Mouse (Mus musculus): Measurements from ENCODE around the gene Gm45140. TPM values are rescaled to one million over a fixed set of nuclear protein-coding genes. Genes with fewer than 3 reads are reported as not detected.
"Not testable (repeated sequence)": the region's sequence is repeated elsewhere in the genome, so short reads cannot be mapped to it uniquely, and the experiment has no call there.

Gm45140 gene
- total RNA-seq, 1 experiment: 2.6 TPM

DNA sequence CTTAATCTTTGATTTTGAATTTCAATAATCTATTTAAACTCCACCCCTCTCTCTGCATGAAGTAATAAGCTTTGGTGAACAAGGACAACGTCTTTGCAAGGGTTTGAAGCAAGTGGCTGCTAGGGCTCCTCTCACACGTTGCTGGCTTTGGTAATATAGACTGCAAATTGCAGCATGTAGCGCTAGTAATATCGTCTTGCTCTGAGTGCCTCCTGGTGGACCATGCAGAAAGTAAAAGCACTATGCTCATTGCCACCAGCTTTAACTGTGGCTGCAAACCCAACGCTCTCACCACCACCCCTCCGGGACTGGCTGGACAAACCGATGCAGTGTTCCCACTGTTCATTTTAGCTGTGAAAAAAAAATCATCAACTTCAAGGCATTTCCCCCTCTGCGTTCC is 65.0 kb downstream of the Gm45140 start:
- Histone ChIP-seq H3K9ac (ENCODE audit: insufficient read depth, low read depth, low read length, poor library complexity, severe bottlenecking) (no peak overlapping the region), H3K4me1 (ENCODE audit: control insufficient read depth in 2 of 2, insufficient read depth in 2 of 2, low read length in 2 of 2, poor library complexity in 1 of 2) (no peaks in the 10 kb centered on the region), H3K4me3 (ENCODE audit: insufficient read depth in 1 of 2, low read depth in 1 of 2, low read length in 2 of 2, poor library complexity in 1 of 2, severe bottlenecking in 1 of 2) (no peak overlapping the region), H3K36me3 (ENCODE audit: control insufficient read depth, insufficient read depth, low read length, poor library complexity, severe bottlenecking) (no peaks in the 10 kb centered on the region), H3K27ac (ENCODE audit: insufficient read depth, low read depth, low read length, poor library complexity, severe bottlenecking) (no peak overlapping the region), H3K9me3 (ENCODE audit: control insufficient read depth, insufficient read depth, low read depth, low read length) (no peaks in the 10 kb centered on the region)
- in situ Hi-C loops (cut with MboI; ENCODE audit: low sequenced_read_pairs in 2 of 2, unreplicated experiment in 2 of 2): no loop called here
- TF ChIP-seq MAFK (IDR thresholded peaks at IDR 0.05; ENCODE audit: insufficient read depth, low read depth, low read length) (no peak), ZNF384 (IDR thresholded peaks at IDR 0.05; ENCODE audit: low read depth, low read length) (no peak), CHD2 (IDR thresholded peaks at IDR 0.05; ENCODE audit: low read depth, low read length) (no peak), ZC3H11A (IDR thresholded peaks at IDR 0.05; ENCODE audit: borderline replicate concordance, low read depth, low read length) (no peak), HCFC1 (IDR thresholded peaks at IDR 0.05; ENCODE audit: borderline replicate concordance, insufficient read depth, low read length) (no peak)
- no peak for DNase-seq (ENCODE audit: low read depth, low spot score)

DNA sequence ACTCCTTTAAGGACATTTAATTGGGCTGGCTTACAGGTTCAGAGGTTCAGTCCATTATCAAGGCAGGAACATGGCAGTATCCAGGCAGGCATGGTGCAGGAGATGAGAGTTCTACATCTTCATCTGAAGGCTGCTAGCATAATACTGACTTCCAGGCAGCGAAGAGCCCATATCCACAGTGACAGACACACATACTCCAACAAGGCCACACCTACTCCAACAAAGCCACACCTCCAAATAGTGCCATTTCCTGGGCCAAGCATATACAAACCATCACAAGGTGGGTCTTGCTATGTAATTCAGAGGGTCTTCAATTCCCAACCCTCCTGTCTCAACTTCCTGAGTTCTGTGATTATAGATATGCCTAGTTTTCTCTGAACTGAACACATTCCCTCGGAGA is 71.3 kb downstream of the Gm45140 start:
- H3K9me3 ChIP-seq (ENCODE audit: control insufficient read depth, insufficient read depth, low read depth, low read length); in situ Hi-C loops (cut with MboI; ENCODE audit: low sequenced_read_pairs in 2 of 2, unreplicated experiment in 2 of 2); H3K4me3 ChIP-seq (ENCODE audit: insufficient read depth in 1 of 2, low read depth in 1 of 2, low read length in 2 of 2, poor library complexity in 1 of 2, severe bottlenecking in 1 of 2); H3K4me1 ChIP-seq (ENCODE audit: control insufficient read depth in 2 of 2, insufficient read depth in 2 of 2, low read length in 2 of 2, poor library complexity in 1 of 2); H3K36me3 ChIP-seq (ENCODE audit: control insufficient read depth, insufficient read depth, low read length, poor library complexity, severe bottlenecking); H3K27ac ChIP-seq (ENCODE audit: insufficient read depth, low read depth, low read length, poor library complexity, severe bottlenecking); H3K9ac ChIP-seq (ENCODE audit: insufficient read depth, low read depth, low read length, poor library complexity, severe bottlenecking); DNase-seq (ENCODE audit: low read depth, low spot score): not testable (repeated sequence)

GRCm38 (mm10) chr6:87763376-87764280 is 72.0 kb downstream of the Gm45140 start:
- no peak overlapping the region for H3K27ac ChIP-seq (ENCODE audit: insufficient read depth, low read depth, low read length, poor library complexity, severe bottlenecking)

DNA sequence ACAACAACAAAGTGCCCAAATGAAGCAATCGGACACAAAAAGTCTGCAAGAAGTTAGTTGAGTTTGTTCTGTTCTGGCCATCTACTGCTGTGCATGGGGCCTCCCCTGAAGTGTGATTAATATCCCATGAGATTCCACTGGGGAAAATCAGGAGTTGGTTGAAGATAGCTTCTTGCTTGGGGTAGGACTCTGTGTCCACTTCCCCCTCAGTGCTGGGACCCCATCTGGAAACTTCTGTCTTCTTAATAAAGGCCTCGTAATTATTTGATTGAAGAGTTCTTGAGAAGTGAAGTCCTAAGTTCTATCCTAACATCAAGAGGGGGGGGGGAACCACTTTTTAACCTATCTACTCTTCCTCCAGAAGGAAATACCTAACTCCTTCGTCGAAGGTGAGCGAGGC is 73.4 kb downstream of the Gm45140 start:
- Histone ChIP-seq H3K4me1 (ENCODE audit: control insufficient read depth in 2 of 2, insufficient read depth in 2 of 2, low read length in 2 of 2, poor library complexity in 1 of 2) (no peaks in the 10 kb centered on the region), H3K27ac (ENCODE audit: insufficient read depth, low read depth, low read length, poor library complexity, severe bottlenecking) (no peak overlapping the region), H3K9ac (ENCODE audit: insufficient read depth, low read depth, low read length, poor library complexity, severe bottlenecking) (no peak overlapping the region), H3K36me3 (ENCODE audit: control insufficient read depth, insufficient read depth, low read length, poor library complexity, severe bottlenecking) (no peaks in the 10 kb centered on the region), H3K9me3 (ENCODE audit: control insufficient read depth, insufficient read depth, low read depth, low read length) (no peaks in the 10 kb centered on the region), H3K4me3 (ENCODE audit: insufficient read depth in 1 of 2, low read depth in 1 of 2, low read length in 2 of 2, poor library complexity in 1 of 2, severe bottlenecking in 1 of 2) (no peak overlapping the region)
- in situ Hi-C loops (cut with MboI; ENCODE audit: low sequenced_read_pairs in 2 of 2, unreplicated experiment in 2 of 2): no loop called here
- no peak for DNase-seq (ENCODE audit: low read depth, low spot score)
- no peak for TF ChIP-seq HCFC1 (IDR thresholded peaks at IDR 0.05; ENCODE audit: borderline replicate concordance, insufficient read depth, low read length)
- no peak for TF ChIP-seq MAFK (IDR thresholded peaks at IDR 0.05; ENCODE audit: insufficient read depth, low read depth, low read length)
- no peak for TF ChIP-seq ZC3H11A (IDR thresholded peaks at IDR 0.05; ENCODE audit: borderline replicate concordance, low read depth, low read length)
- no peak for TF ChIP-seq ZNF384 (IDR thresholded peaks at IDR 0.05; ENCODE audit: low read depth, low read length)
- no peak for TF ChIP-seq CHD2 (IDR thresholded peaks at IDR 0.05; ENCODE audit: low read depth, low read length)

More at GRCm38 (mm10) chr6:87763376-87764280, 72.0 kb downstream of the Gm45140 start:
- Histone ChIP-seq H3K9ac (ENCODE audit: insufficient read depth, low read depth, low read length, poor library complexity, severe bottlenecking) (no peak overlapping the region), H3K9me3 (ENCODE audit: control insufficient read depth, insufficient read depth, low read depth, low read length) (no peaks in the 10 kb centered on the region), H3K4me1 (ENCODE audit: control insufficient read depth in 2 of 2, insufficient read depth in 2 of 2, low read length in 2 of 2, poor library complexity in 1 of 2) (no peaks in the 10 kb centered on the region), H3K4me3 (ENCODE audit: insufficient read depth in 1 of 2, low read depth in 1 of 2, low read length in 2 of 2, poor library complexity in 1 of 2, severe bottlenecking in 1 of 2) (no peak overlapping the region), H3K36me3 (ENCODE audit: control insufficient read depth, insufficient read depth, low read length, poor library complexity, severe bottlenecking) (no peaks in the 10 kb centered on the region)
- in situ Hi-C loops (cut with MboI; ENCODE audit: low sequenced_read_pairs in 2 of 2, unreplicated experiment in 2 of 2): no loop called here
- DNase-seq (ENCODE audit: low read depth, low spot score): peak; percentile 29
- TF ChIP-seq MAFK (IDR thresholded peaks at IDR 0.05; ENCODE audit: insufficient read depth, low read depth, low read length) (no peak), ZC3H11A (IDR thresholded peaks at IDR 0.05; ENCODE audit: borderline replicate concordance, low read depth, low read length) (no peak), ZNF384 (IDR thresholded peaks at IDR 0.05; ENCODE audit: low read depth, low read length) (no peak), HCFC1 (IDR thresholded peaks at IDR 0.05; ENCODE audit: borderline replicate concordance, insufficient read depth, low read length) (no peak), CHD2 (IDR thresholded peaks at IDR 0.05; ENCODE audit: low read depth, low read length) (no peak)
